Mouse (Mus musculus): Measurements from ENCODE around the gene Mageb18. TPM values are rescaled to one million over a fixed set of nuclear protein-coding genes. Genes with fewer than 3 reads are reported as not detected.

Mageb18 gene
- not detected for polyA plus RNA-seq (2015; fragmentation: Illumina TruSeq; extraction: RNeasy Lipid Tissue Mini Kit (QIAGEN cat#74804); ENCODE audit: insufficient read depth, low replicate concordance)

DNA sequence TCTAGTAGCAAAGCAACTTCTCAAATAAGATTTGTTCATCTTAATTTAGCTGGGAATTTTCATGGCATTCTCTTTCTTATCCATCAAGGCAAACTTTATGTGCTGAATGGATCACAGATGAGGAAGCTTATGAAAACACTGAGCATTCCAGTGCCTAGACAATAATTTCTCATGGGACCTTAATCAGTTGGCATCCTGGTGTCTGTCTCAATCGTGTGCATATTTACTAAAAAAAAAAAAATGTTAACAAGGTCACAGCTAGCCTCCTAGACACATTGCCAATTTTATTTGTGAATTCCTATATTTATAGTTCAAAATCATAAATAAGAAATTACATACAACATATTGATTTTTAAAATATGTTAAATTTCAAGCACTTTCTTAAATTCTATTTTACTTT, at the start of gene Mageb18:
TSS of gene Mageb18 (minus strand) at position 101 of the 400 bp plus-strand sequence.

GRCm38 (mm10) chrX:92489649-92490048, 109.7 kb downstream of the Mageb18 start, which contains the start of gene Gm5941:
Gm5941 (plus strand) TSS chrX:92489949.

Other genes with a start within 250 kb of the Mageb18 start
- gene Gm5941, start 109.6 kb downstream of the Mageb18 start, polyA plus RNA-seq (2015; fragmentation: Illumina TruSeq; extraction: RNeasy Lipid Tissue Mini Kit (QIAGEN cat#74804); ENCODE audit: insufficient read depth, low replicate concordance), result not detected